Mouse (Mus musculus): Measurements from ENCODE around the gene Hdac7.
A peak's percentile ranks its signal among the peaks of the same experiment; 100 is the strongest.

Gene Hdac7

DNA sequence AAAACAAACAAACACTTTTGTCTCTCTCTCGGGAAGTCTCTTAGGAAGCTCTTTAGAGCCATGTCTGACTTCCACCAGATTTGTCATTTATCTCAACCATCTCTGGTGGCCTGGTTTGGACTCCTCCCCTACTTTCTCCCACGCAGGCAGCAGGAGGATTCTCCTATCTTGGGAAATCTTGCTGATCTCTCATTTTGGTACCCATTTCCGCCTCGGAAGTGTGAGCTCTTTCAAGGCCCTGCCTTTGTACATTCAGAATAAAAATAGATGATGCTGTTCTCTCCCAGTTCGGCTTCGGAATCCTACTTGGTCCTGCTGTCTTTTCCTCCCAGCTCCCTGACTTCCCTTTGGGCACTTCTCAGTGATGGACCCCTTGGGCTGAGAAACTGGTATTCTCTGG is 10.2 kb upstream of the Hdac7 start:
- DNase-seq (ENCODE audit: low spot score): no peak

- no peak for DNase-seq (ENCODE audit: low spot score)
Measured at GRCm38 (mm10) chr15:97854059-97854458, 9.8 kb upstream of the Hdac7 start.

DNA sequence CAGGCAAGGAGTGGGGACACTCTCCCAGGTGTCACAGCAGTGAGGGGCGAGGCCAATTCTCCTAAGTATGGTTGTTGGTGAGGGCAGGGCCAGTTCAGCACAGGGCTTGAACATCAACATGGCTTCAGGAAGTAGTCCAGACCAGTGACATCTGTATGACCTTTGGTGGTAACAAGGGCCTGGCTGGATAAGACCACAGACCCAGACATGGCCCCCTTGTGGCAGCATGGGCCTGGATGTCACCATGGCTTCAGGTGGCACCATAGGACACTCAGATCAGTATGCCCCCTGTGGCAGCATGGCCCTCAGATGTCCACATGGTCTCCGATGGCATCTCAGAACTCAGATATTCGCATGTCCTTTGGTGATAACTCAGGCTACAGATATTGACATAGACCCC is 8.0 kb upstream of the Hdac7 start:
- DNase-seq (ENCODE audit: low spot score): no peak

DNA sequence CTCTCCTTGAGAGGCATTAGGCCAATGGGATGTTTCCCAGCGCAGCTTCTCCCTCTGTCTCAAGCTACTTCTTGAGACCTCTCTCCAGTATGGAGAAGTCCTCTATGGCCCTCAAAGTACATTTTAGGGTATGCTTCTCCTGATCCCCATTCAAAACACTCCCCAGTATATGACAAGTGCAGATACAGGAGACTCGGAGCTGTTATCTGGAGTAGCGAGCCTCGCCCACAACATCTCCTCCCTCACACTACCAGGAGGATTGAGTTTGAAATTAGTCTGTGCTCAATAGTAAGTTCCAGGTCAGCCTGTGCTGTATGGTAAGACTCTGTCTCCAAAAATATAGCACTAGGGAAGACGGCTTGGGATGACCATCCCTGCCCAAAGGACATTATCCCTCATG is 6.7 kb upstream of the Hdac7 start:
- DNase-seq (ENCODE audit: low spot score): no peak

GRCm38 (mm10) chr15:97850441-97850840 is 6.1 kb upstream of the Hdac7 start:
- peak; percentile 36 for DNase-seq (ENCODE audit: low spot score)

GRCm38 (mm10) chr15:97849116-97849911 is 5.0 kb upstream of the Hdac7 start:
- DNase-seq (ENCODE audit: low spot score): peak; percentile 80

GRCm38 (mm10) chr15:97847866-97848265 is 3.6 kb upstream of the Hdac7 start:
- DNase-seq (ENCODE audit: low spot score): no peak

DNA sequence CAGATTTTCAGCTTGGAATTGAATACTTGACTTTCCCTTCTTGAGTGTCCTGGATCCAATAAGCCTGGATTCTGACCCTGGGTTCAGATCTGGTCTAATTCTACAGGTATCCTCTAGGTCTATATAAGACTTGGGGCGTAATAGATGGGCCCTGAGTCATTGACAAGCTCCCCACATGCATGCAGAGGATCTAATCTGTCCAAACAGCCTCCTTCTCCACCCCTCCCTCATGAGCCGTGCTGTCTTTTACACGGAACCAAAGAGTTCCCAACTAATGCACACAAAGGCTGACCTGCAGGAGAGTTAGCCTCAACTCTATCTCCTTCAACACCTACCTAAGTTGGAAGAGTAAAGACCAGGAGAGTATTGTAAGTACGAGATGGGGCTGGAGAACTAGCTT is 3.0 kb upstream of the Hdac7 start:
- DNase-seq (ENCODE audit: low spot score): no peak

DNA sequence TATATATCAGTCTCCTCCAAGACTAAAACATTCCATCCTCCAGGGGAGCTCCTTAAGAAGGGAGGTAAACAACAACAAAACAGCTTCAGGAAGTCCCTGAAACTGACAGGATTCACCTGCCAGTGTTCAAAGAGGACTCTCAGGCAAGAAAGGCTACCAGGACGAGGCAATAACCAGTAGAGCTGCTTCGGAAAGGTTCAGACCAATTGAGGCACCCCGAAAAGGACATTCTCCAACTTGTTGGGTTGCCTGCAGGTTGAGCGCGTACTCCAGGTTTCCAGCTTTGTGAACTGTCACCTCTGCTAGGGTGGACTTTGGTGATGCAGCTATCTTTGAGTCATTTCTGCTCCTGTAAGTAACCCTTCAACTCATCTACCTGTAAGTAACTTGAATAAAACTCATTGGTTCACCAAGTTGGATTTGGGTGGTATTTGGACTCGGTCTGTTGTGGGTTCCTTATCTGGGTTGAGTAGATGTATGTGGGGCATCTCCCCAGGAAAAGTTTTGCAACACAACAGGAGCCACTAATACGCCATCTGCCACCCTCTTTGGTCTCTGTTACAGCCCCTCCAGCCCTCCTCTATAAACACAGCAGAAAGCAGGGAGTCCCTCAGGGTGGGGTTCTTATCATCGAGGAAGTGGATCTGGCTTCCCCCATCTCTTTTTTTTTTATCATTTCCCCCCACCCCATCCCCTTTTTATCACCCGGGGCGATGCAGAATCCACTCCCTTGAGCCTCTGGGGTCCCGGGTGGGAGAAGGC is 2.0 kb upstream of the Hdac7 start:
- DNase-seq (ENCODE audit: low spot score): no peak

- DNase-seq (ENCODE audit: low spot score): no peak
Measured at GRCm38 (mm10) chr15:97843247-97843651, 1.1 kb downstream of the Hdac7 start.

DNA sequence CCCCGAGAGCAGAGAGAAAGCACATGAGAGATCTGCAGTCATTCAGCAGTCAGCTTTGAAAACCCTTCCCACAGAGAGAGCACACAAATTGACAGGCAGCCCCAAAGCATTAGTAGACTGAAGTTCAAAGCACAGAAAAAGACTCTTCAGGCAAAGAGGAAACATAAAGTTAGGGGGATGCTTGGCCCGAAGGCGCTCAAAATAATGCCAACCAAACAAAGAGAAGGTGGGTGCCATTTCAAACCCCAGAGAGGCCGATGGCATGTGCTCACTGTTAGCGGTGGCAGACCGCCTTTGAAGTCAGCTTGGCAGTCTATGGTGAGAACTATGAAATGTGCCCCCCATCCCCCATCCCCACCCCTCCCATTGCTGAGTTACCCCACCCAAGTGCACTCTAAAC is 2.2 kb downstream of the Hdac7 start:
- DNase-seq (ENCODE audit: low spot score): no peak

DNA sequence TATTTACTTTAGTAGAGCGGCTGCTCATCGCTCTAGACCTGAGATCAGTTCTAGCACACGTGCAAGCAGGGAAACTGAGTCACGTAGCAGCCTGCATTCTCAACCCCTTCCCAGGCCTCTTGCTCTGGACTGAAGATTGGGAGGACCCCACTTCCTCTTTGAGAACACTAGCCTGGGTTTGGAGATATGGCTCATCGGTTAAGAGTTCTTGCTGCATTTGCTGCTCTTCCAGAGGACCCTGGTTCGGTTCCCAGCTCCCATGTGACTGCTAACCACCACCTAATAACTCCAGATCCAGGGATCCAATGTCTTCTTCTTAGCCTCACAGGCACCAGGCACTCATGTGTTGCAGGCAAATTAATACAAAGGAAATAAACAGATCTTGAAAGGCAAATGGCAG is 2.9 kb downstream of the Hdac7 start:
- no peak for DNase-seq (ENCODE audit: low spot score)

GRCm38 (mm10) chr15:97840781-97841180 is 3.5 kb downstream of the Hdac7 start:
- DNase-seq (ENCODE audit: low spot score): no peak

GRCm38 (mm10) chr15:97839991-97840455 is 4.3 kb downstream of the Hdac7 start:
- no peak for DNase-seq (ENCODE audit: low spot score)

DNA sequence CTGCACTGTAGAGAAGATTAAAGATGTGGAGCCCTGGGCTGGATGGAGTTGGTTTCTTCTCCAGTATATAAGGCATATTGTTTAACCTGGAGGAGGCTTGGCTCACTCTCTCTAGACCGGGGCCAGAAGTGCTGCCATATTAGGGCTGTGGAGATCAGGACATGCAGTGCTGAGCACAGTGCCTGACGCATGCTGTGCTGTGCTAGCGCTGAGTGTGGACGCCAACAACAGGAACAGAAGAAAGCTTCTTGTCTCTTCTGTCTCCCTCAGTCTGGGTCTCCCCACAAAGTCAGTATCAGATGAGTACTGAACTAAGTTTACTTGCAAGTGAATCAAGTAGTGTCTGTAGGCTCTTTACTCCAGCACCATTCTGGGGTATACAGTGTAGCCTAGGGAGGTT is 4.8 kb downstream of the Hdac7 start:
- DNase-seq (ENCODE audit: low spot score): no peak

GRCm38 (mm10) chr15:97839012-97839411 is 5.3 kb downstream of the Hdac7 start:
- DNase-seq (ENCODE audit: low spot score): no peak

GRCm38 (mm10) chr15:97838395-97838794 is 5.9 kb downstream of the Hdac7 start:
- no peak for DNase-seq (ENCODE audit: low spot score)

- DNase-seq (ENCODE audit: low spot score): no peak
Measured at GRCm38 (mm10) chr15:97837491-97838061, 6.7 kb downstream of the Hdac7 start.

DNA sequence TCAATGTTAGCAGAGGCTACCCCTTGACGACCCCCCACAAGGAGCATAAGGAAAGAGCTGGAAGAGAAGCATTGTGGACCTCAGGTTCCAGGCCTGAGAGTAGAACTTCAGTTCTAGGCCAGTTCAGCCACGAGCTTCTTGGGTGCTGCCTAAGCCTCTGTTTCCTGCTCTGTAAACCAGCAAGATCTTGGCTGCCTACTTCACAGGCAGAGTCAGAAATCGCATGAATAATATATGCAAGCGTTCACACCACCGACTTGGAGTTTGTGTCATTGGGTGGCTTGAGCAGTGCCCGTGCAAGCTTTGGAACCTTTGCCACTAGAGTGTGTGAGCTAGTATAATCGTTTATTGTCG is 7.4 kb downstream of the Hdac7 start:
- DNase-seq (ENCODE audit: low spot score): no peak

DNA sequence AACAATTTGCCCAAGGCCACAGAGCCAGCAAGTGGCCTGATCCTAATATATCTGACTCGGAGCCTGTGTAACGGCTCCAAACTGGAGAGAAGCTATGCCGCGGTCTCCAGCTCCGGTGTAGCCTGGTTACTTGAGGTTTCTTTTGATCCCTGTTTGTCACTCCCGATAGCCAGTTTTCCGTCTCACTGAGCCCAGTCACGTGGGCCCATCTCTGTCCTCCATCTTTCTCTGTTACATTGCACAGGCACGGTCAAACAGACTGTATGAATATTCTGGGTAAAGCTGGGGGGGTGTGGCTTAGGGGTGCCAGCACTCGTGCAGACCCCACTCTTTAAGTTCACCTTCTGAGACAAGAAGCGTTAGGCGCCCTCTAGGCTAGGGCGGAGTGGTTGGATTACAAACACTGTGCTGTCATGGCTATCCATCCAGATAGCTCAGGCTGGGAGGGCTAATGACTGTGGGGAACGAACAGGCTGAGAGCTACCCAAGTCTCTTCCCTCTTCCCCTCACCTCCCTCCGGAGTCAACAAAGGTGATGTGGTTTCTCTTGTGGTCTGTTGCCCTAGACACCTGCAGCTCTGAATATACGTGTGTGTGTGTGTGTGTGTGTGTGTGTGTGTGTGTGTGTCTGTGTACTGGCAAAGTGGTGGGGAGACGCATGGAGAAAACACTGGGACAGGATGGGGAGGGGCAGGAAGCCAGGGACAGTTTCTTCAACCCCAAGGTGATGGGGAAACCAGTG is 8.0 kb downstream of the Hdac7 start:
- DNase-seq (ENCODE audit: low spot score): no peak

DNA sequence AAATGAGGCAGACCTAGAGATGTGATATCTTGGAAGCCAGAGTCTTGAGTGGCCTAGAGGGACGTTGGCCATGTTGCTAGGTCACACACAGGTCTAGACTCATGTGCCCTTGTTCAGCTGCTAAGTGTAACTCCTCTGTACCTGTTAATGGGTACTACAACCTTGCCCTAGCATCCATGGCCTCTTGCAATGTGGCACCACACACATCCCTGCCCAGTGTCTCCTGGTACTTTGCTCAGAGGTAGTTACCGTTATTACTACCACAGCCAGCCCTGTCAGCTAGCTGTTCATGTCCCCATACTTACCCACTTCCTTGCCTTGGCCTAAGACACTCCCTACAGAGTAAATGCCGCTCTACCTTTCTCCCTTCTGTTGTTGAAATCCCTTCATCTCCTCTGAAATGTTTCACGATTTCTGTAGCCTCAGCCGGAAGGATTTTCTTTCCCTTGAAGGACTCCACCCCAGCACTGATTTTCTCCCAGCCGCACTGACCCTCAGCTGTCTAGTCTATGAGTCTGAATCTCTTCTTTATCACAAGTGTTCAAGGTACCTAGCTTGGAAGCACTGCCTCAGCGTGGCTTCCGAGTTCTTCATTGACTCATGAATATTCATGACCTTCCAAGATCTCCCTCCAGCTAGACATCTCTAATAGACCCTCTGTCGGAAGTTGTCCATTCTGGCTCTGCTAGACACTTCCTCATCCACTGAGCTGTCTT is 11.4 kb downstream of the Hdac7 start:
- no peak for DNase-seq (ENCODE audit: low spot score)
